Mouse (Mus musculus) A20 (cell line): ENCODE results near the gene Wdr35.
A peak's percentile ranks its signal among the peaks of the same experiment; 100 is the strongest.

ENCODE experiments used
- DNase-seq: peaks from one replicate; pipeline ENCODE4 v3.0.0-alpha.2; 2011; ENCODE audit warnings: low read depth, low spot score

The Wdr35 gene

GRCm38 (mm10) chr12:9050824-9051223 is 77.1 kb downstream of the Wdr35 start:
- no peak for DNase-seq

DNA sequence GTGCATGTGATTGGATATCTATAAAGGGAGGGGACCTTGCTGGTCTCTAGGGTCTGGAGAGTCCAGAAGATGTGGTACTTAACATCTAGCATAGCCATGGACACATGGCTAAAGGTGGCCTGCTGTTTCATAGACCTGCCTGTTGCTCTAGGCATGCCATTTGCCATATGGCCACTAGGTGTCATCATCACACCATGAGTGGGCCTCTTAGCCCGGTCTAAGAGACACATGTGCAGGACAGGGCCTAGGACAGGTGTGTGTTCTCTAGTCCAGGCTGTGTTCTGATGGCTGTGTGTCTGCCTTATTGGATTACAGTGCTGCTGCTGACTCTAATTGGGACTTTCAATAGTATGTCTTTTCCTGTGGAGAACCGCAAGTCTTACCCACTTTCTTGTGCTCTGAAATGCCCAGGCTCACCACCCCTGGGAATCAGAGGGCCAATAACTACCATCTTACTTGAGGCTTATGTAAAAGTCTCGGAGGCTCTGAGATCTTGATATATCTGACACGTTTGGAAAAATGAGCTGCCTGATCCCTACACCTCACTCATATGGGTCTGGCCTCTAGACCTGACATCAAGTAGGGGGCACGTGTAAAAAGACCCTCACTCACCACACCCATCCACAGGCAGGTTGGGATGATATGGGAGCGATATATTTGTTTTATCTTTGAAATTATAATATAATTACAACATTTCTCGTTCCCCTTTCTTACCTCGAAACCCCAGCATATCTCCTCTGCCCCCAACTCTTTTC is 78.6 kb downstream of the Wdr35 start:
- peak; percentile 80 for DNase-seq

- DNase-seq: no peak
Measured at GRCm38 (mm10) chr12:9053345-9053744, 79.7 kb downstream of the Wdr35 start.

DNA sequence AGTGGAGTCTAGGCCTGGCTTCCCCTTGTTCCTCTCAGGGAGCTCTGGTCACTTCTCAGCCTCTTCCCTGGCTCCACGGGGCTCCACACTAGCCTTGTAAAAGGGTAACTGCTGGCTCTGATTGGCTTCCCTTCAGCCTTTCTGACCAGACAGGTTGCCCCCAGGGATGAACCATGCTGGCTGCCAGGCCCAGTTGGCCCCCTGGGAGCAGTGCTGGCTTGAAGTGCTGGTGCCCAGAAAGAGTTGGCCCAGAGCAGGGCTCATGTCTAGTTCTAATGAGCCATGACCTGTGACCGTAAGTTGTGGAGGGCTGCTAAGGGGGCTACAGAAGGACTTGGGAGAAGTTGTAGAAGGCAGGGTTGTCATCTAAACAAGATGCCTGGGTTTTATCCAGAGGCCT is 80.3 kb downstream of the Wdr35 start:
- no peak for DNase-seq

- DNase-seq: no peak
Measured at GRCm38 (mm10) chr12:9055269-9055668, 81.6 kb downstream of the Wdr35 start.

DNA sequence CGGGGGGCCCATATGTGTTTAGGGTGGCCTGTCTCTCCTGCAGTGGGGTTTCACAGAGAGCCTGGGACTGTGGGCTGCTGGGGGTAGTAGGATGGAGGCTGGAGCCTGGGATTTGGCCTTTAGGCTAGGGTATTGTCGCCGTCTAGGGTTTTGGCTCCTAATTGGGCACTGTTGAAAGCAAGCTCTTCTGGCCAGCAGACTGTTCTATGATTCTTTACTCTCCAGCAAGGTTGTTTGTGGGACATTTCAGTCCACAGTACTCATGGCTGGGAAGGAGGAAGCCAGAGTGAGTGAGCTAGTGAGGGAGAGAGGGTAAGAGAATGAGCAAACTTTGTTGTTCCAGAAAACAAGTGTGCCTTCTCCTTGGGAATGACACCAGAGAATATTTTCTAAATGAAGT is 85.8 kb downstream of the Wdr35 start:
- DNase-seq: no peak

DNA sequence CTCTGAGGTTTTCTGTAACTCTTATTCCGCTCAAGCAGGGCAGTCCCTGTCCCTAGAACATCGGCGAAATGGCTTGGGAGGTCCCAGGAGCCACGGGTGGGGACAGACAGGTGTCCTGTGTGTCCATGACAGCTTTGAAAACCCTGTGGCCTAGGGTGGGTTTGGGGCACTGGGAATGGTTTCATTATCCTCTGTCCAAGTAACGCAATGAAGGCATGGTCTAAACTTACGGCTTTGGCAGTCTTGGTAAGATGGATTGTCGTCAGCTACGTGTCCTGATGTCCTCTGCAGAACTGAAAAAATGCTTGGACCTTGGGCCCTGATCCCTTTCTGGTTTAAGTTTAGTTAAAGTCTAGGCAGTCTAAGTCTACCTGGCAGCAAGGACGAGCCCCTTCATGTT is 86.3 kb downstream of the Wdr35 start:
- DNase-seq: no peak

GRCm38 (mm10) chr12:9063611-9064010 is 89.9 kb downstream of the Wdr35 start:
- DNase-seq: no peak

GRCm38 (mm10) chr12:9071058-9071457 is 97.4 kb downstream of the Wdr35 start:
- no peak for DNase-seq

GRCm38 (mm10) chr12:9071493-9071892 is 97.8 kb downstream of the Wdr35 start:
- DNase-seq: no peak

GRCm38 (mm10) chr12:9077554-9078125 is 103.9 kb downstream of the Wdr35 start:
- no peak for DNase-seq
